Mouse (Mus musculus) stomach, embryonic 16.5 days (tissue): ENCODE data around the gene Usp53. TPM values are rescaled to one million over a fixed set of nuclear protein-coding genes. Genes with fewer than 3 reads are reported as not detected.

ENCODE experiments used
- ATAC-seq: fragments of 200-750 bp; cut with Nextera tagmentation; 2 replicates; pipeline ENCODE4 v1.8.0; 2017; ENCODE audit warnings: moderate number of reproducible peaks, moderate TSS enrichment; ENCODE audit not compliant: insufficient read depth, low FRiP score
- H3K27ac ChIP-seq: fragments of 300-500 bp; sonication (generic); 2 replicates; pipeline ENCODE4 v1.5.1; 2014; ENCODE audit warnings: low read length
- H3K27me3 ChIP-seq: fragments of 300-500 bp; sonication (generic); 2 replicates; pipeline ENCODE4 v1.6.1; 2014; ENCODE audit warnings: low read length, control low read depth, mixed read lengths; ENCODE audit not compliant: control insufficient read depth, insufficient read depth
- H3K36me3 ChIP-seq: fragments of 300-500 bp; sonication (generic); 2 replicates; pipeline ENCODE4 v1.6.1; 2014; ENCODE audit warnings: low read length; ENCODE audit not compliant: control insufficient read depth, insufficient read depth
- H3K4me1 ChIP-seq: fragments of 300-500 bp; sonication (generic); 2 replicates; pipeline ENCODE4 v1.6.1; 2014; ENCODE audit warnings: low read length, control low read depth, mixed read lengths; ENCODE audit not compliant: control insufficient read depth, insufficient read depth
- H3K4me2 ChIP-seq: fragments of 300-500 bp; sonication (generic); 2 replicates; pipeline ENCODE4 v1.6.1; 2014; ENCODE audit warnings: low read depth, low read length, mixed read lengths
- H3K4me3 ChIP-seq: fragments of 300-500 bp; sonication (generic); replicated peaks from 2 replicates; pipeline ENCODE4 v1.5.1; 2014; ENCODE audit warnings: mild to moderate bottlenecking, low read length
- H3K9ac ChIP-seq: fragments of 300-500 bp; sonication (generic); 2 replicates; pipeline ENCODE4 v1.6.1; 2014; ENCODE audit warnings: low read length
- H3K9me3 ChIP-seq: fragments of 300-500 bp; sonication (generic); replicated peaks from 2 replicates; pipeline ENCODE4 v1.6.1; 2016; ENCODE audit warnings: low read length, control low read depth; ENCODE audit not compliant: control insufficient read depth
- WGBS: fragments of 180-500 bp; shearing (Covaris S2); extraction: QIAGEN DNeasy Blood & Tissue Kit; methylation state at CpG from one replicate; pipeline ENCODE4 v1.1.7; 2014; 5-methylcytosine and 5-hydroxymethylcytosine counted together
- polyA plus RNA-seq: library from polyadenylated mRNA; unstranded; fragments of >200 nt; fragmentation: Nextera tagmentation; extraction: Ambion mirVana; gene quantifications from 2 replicates; pipeline ENCODE4 v1.2.1, GENCODE M21; 2015

The Usp53 gene
- 17.6 and 22.6 TPM in 2 replicates for polyA plus RNA-seq

GRCm38 (mm10) chr3:122984249-122985182 is at the start of gene Usp53:
TSS of gene Usp53 (minus strand) at chr3:122984510.
- H3K27me3 ChIP-seq, result no peaks in the 10 kb centered on the region
- H3K4me3 ChIP-seq, result peak within 1 kb of the TSS; percentile 84
- WGBS, result under 1% methylated on average over 81 of the region's 94 CpGs
- peak within 1 kb of the TSS; percentile 75 for H3K4me2 ChIP-seq
- H3K36me3 ChIP-seq, result no peaks in the 10 kb centered on the region
- H3K27ac ChIP-seq, result peak within 1 kb of the TSS; percentile 98
- H3K4me1 ChIP-seq, result peaks cover 6% of the 10 kb centered on the region; the same call in 1 of the 2 replicates
- H3K9ac ChIP-seq, result peak within 1 kb of the TSS; percentile 95
- no peaks in the 10 kb centered on the region for H3K9me3 ChIP-seq
- peak; percentile 97 for ATAC-seq

- Histone ChIP-seq H3K27me3 (no peaks in the 10 kb centered on the region), H3K4me1 (no peaks in the 10 kb centered on the region), H3K4me2 (no peak overlapping the region), H3K36me3 (no peaks in the 10 kb centered on the region), H3K4me3 (no peak overlapping the region), H3K27ac (no peak overlapping the region), H3K9ac (no peak overlapping the region), H3K9me3 (no peaks in the 10 kb centered on the region)
- WGBS, result 78% methylated on average over 8 of the region's 8 CpGs
- no peak for ATAC-seq
These were observed 49.5 kb upstream of the Usp53 start for GRCm38 (mm10) chr3:123033804-123034203.

GRCm38 (mm10) chr3:123025634-123026033 is 41.3 kb upstream of the Usp53 start:
- ATAC-seq, result peak; percentile 66
- Histone ChIP-seq H3K27ac (peak overlapping the region; percentile 81), H3K4me2 (no peak overlapping the region)

GRCm38 (mm10) chr3:123024496-123025234 is 40.4 kb upstream of the Usp53 start:
- no peak for ATAC-seq
- WGBS, result 66% methylated on average over 9 of the region's 9 CpGs
- no peaks in the 10 kb centered on the region for H3K4me1 ChIP-seq
- H3K9ac ChIP-seq, result no peak overlapping the region
- no peaks in the 10 kb centered on the region for H3K9me3 ChIP-seq
- H3K27ac ChIP-seq, result peak overlapping the region; percentile 81
- H3K36me3 ChIP-seq, result no peaks in the 10 kb centered on the region
- no peaks in the 10 kb centered on the region for H3K27me3 ChIP-seq
- H3K4me3 ChIP-seq, result no peak overlapping the region
- H3K4me2 ChIP-seq, result no peak overlapping the region

More at GRCm38 (mm10) chr3:123025634-123026033, 41.3 kb upstream of the Usp53 start:
- Histone ChIP-seq H3K36me3 (no peaks in the 10 kb centered on the region), H3K4me1 (no peaks in the 10 kb centered on the region), H3K9me3 (no peaks in the 10 kb centered on the region), H3K27me3 (no peaks in the 10 kb centered on the region), H3K4me3 (no peak overlapping the region), H3K9ac (no peak overlapping the region)
- 48% methylated on average over 3 of the region's 3 CpGs for WGBS

GRCm38 (mm10) chr3:123018792-123019191 is 34.5 kb upstream of the Usp53 start:
- Histone ChIP-seq H3K4me2 (no peak overlapping the region), H3K9me3 (no peaks in the 10 kb centered on the region), H3K4me3 (no peak overlapping the region), H3K27ac (no peak overlapping the region), H3K4me1 (no peaks in the 10 kb centered on the region), H3K27me3 (no peaks in the 10 kb centered on the region), H3K36me3 (no peaks in the 10 kb centered on the region), H3K9ac (no peak overlapping the region)
- 84% methylated on average over 2 of the region's 2 CpGs for WGBS
- no peak for ATAC-seq

- no peak overlapping the region for H3K9ac ChIP-seq
- no peak for ATAC-seq
- 90% methylated on average over 14 of the region's 14 CpGs for WGBS
- H3K4me3 ChIP-seq, result no peak overlapping the region
- no peaks in the 10 kb centered on the region for H3K4me1 ChIP-seq
- H3K4me2 ChIP-seq, result no peak overlapping the region
- no peak overlapping the region for H3K27ac ChIP-seq
- H3K27me3 ChIP-seq, result no peaks in the 10 kb centered on the region
- H3K36me3 ChIP-seq, result no peaks in the 10 kb centered on the region
- H3K9me3 ChIP-seq, result no peaks in the 10 kb centered on the region
These were observed 29.2 kb upstream of the Usp53 start for GRCm38 (mm10) chr3:123013476-123013875.

GRCm38 (mm10) chr3:123009417-123009816 is 25.1 kb upstream of the Usp53 start:
- Histone ChIP-seq H3K4me2 (no peak overlapping the region), H3K36me3 (no peaks in the 10 kb centered on the region), H3K27ac (no peak overlapping the region), H3K9me3 (no peaks in the 10 kb centered on the region), H3K4me3 (no peak overlapping the region), H3K9ac (no peak overlapping the region), H3K4me1 (no peaks in the 10 kb centered on the region), H3K27me3 (no peaks in the 10 kb centered on the region)
- 55% methylated on average over 6 of the region's 6 CpGs for WGBS
- no peak for ATAC-seq

- 63% methylated on average over 10 of the region's 10 CpGs for WGBS
- Histone ChIP-seq H3K9ac (no peak overlapping the region), H3K4me1 (no peaks in the 10 kb centered on the region), H3K4me2 (no peak overlapping the region), H3K36me3 (no peaks in the 10 kb centered on the region), H3K9me3 (no peaks in the 10 kb centered on the region), H3K27me3 (no peaks in the 10 kb centered on the region), H3K4me3 (no peak overlapping the region), H3K27ac (no peak overlapping the region)
- ATAC-seq, result no peak
These were observed 23.1 kb upstream of the Usp53 start for GRCm38 (mm10) chr3:123007386-123007785.

- no peaks in the 10 kb centered on the region for H3K27me3 ChIP-seq
- H3K4me2 ChIP-seq, result no peak overlapping the region
- no peaks in the 10 kb centered on the region for H3K36me3 ChIP-seq
- H3K9ac ChIP-seq, result no peak overlapping the region
- no peak overlapping the region for H3K27ac ChIP-seq
- ATAC-seq, result no peak
- H3K4me3 ChIP-seq, result no peak overlapping the region
- WGBS, result 64% methylated on average over 3 of the region's 3 CpGs
- H3K4me1 ChIP-seq, result no peaks in the 10 kb centered on the region
- no peaks in the 10 kb centered on the region for H3K9me3 ChIP-seq
These were observed 16.7 kb upstream of the Usp53 start for GRCm38 (mm10) chr3:123001053-123001452.
